Mouse (Mus musculus) embryonic fibroblast, embryonic 13.5 days (primary cell): ENCODE measurements around the gene Ednra.

Source experiments
- CTCF ChIP-seq: IDR thresholded peaks from 2 replicates; pipeline ENCODE4 v1.5.1; 2011; ENCODE audit warnings: mild to moderate bottlenecking, control low read depth, low read length, moderate library complexity, borderline replicate concordance; ENCODE audit not compliant: insufficient read depth
- POLR2A ChIP-seq: IDR thresholded peaks from 2 replicates; pipeline ENCODE4 v1.6.1; 2011; ENCODE audit warnings: low read depth, mild to moderate bottlenecking, control low read depth, low read length, moderate library complexity

DNA sequence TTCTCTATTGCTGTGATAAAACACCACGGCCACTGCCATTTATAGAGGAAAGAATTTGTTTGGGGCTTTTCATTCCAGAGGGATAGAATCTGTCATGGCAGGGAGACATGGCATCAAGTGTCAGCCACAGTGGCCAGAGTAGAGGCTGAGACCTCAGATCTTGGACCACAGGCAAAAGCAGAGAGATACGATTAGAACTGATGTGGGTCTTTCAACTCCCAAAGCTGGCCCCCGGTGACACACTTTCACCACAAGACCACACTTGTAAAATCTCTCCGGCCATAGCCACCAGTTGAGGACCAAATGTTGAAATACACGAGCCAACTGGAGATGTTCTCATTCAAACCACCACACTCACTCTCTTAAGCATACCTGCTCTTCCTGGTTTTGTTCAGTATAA is 29.5 kb upstream of the Ednra start:
- no peak for TF ChIP-seq POLR2A
- no peak for TF ChIP-seq CTCF
